Mouse (Mus musculus) bone marrow, adult 2 months (tissue): ENCODE results near the gene Gm9837.

Experiments used
- CTCF ChIP-seq: fragments of 200-500 bp; IDR thresholded peaks from 2 replicates; pipeline ENCODE4 v1.5.1; 2011; ENCODE audit warnings: low read length, control low read depth; ENCODE audit not compliant: control insufficient read depth, insufficient read depth
- POLR2A ChIP-seq: fragments of 200-500 bp; IDR thresholded peaks from 2 replicates; pipeline ENCODE4 v1.6.1; 2011; ENCODE audit warnings: low read depth, mild to moderate bottlenecking, control low read depth, low read length, borderline replicate concordance; ENCODE audit not compliant: control insufficient read depth

DNA sequence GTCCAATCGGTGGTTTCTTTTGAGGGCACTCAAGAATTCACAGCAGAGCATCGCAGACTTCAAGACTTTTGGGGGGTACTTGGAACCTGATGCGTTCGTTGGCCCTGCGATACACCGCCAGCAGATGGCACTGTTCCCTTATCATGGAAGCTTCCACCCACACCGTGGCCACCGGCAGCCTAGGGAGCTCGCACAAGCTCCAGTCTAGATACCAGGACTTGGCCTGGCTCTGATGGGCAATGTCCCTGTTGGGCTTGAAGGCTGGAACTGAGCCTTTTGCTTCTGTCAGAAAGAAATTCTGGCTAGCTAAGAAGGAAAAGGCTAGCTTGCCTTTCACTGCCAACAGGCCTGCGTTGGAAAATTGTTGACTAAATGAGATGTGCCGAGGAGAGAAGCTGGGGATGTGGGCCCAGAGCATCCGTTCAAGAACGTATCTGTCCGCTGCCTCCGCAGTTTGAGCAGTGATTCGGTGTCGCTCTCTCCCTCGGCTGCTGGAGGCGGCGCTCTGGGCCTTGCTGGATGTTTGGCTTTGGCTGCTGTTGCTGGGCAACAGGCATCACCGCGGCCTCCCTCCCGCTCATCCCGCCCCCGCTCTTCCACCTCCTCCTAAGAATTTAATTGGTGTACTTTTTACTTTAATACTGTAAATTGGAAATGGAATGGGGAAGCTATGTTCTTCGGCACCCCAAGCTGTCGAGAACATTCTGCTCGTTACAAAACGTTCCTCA, at the start of gene Gm9837:
- TF ChIP-seq POLR2A (no peak), CTCF (peak; percentile 98)
